Mouse (Mus musculus) cerebellum, adult 9-10 months (tissue): ENCODE data around the gene Cfap65.

ENCODE experiments used
- DNase-seq: peaks from one replicate; pipeline ENCODE4 v3.0.0; 2022

The Cfap65 gene

GRCm38 (mm10) chr1:74936221-74936830 lies 927 bp upstream of the Cfap65 start:
- DNase-seq: no peak

- DNase-seq: no peak
Observed at GRCm38 (mm10) chr1:74927621-74928296, 7.6 kb downstream of the Cfap65 start.

- DNase-seq: peak; percentile 25
Observed at GRCm38 (mm10) chr1:74926721-74927120, 8.7 kb downstream of the Cfap65 start.

- DNase-seq: no peak
Observed at GRCm38 (mm10) chr1:74924464-74924863, 10.9 kb downstream of the Cfap65 start.

- no peak for DNase-seq
Observed at GRCm38 (mm10) chr1:74915706-74916105, 19.7 kb downstream of the Cfap65 start.

- DNase-seq: no peak
Observed at GRCm38 (mm10) chr1:74902191-74902590, 33.2 kb downstream of the Cfap65 start.

- peak; percentile 64 for DNase-seq
Observed at GRCm38 (mm10) chr1:74901686-74902085, 33.7 kb downstream of the Cfap65 start.

- no peak for DNase-seq
Observed at GRCm38 (mm10) chr1:74900341-74901285, 34.8 kb downstream of the Cfap65 start.

- no peak for DNase-seq
Observed at GRCm38 (mm10) chr1:74898656-74899431, 36.6 kb downstream of the Cfap65 start.

GRCm38 (mm10) chr1:74897976-74898375 lies 37.4 kb downstream of the Cfap65 start:
- no peak for DNase-seq

- peak; percentile 69 for DNase-seq
Observed at GRCm38 (mm10) chr1:74894966-74895365, 40.4 kb downstream of the Cfap65 start.

GRCm38 (mm10) chr1:74893134-74893855 lies 42.1 kb downstream of the Cfap65 start, which contains the start of gene Cryba2:
Gene Cryba2, minus strand, starts transcription at chr1:74893143.
- DNase-seq: peak; percentile 64

GRCm38 (mm10) chr1:74892351-74893133 lies 42.9 kb downstream of the Cfap65 start:
- no peak for DNase-seq

GRCm38 (mm10) chr1:74891513-74891912 lies 43.9 kb downstream of the Cfap65 start:
- DNase-seq: no peak

GRCm38 (mm10) chr1:74885369-74886042 lies 49.9 kb downstream of the Cfap65 start, which contains the start of gene Fev:
Gene Fev, minus strand, starts transcription at chr1:74885419.
- no peak for DNase-seq

- DNase-seq: no peak
Observed at GRCm38 (mm10) chr1:74884196-74885141, 50.9 kb downstream of the Cfap65 start.

- DNase-seq: no peak
Observed at GRCm38 (mm10) chr1:74883441-74883840, 52.0 kb downstream of the Cfap65 start.

GRCm38 (mm10) chr1:74882828-74883227 lies 52.6 kb downstream of the Cfap65 start:
- DNase-seq: no peak

- no peak for DNase-seq
Observed at GRCm38 (mm10) chr1:74882055-74882734, 53.2 kb downstream of the Cfap65 start.
